Mouse (Mus musculus) myocyte (in vitro differentiated cells): ENCODE measurements at regions not wholly inside any gene's neighbourhood (a gene's known extent, or its start where the extent isn't known, plus 50 kb on each side); places are given as distances from the start of the nearest gene placed in this dataset.

ENCODE experiments used
- H3K27me3 ChIP-seq: one replicate; pipeline ENCODE4 v1.6.1; 2011; ENCODE audit not compliant: control insufficient read depth, insufficient read depth, insufficient read length
- H3K36me3 ChIP-seq: one replicate; pipeline ENCODE4 v1.6.1; 2011; ENCODE audit not compliant: control insufficient read depth, insufficient read depth
- H3K4me2 ChIP-seq: one replicate; pipeline ENCODE4 v1.6.1; 2011; ENCODE audit warnings: low read depth, control low read depth
- H3K4me3 ChIP-seq: one replicate; pipeline ENCODE4 v1.5.1; 2011; ENCODE audit warnings: mild to moderate bottlenecking, control low read depth, moderate library complexity
- H3K79me2 ChIP-seq: one replicate; pipeline ENCODE4 v1.6.1; 2011; ENCODE audit not compliant: control insufficient read depth, insufficient read depth
- H3ac ChIP-seq: one replicate; pipeline ENCODE4 v1.6.1; 2011; ENCODE audit not compliant: control insufficient read depth, insufficient read length
- CEBPB ChIP-seq: IDR thresholded peaks from 2 replicates; pipeline ENCODE4 v1.6.1; 2011; ENCODE audit warnings: mild to moderate bottlenecking, moderate library complexity; ENCODE audit not compliant: poor library complexity, insufficient read depth, severe bottlenecking
- E2F4 ChIP-seq: IDR thresholded peaks from one replicate; pipeline ENCODE4 v1.6.1; 2011; ENCODE audit warnings: mild to moderate bottlenecking, control low read depth, moderate library complexity; ENCODE audit not compliant: insufficient read depth
- MAX ChIP-seq: IDR thresholded peaks from one replicate; pipeline ENCODE4 v1.6.1; 2011; ENCODE audit warnings: low read depth, mild to moderate bottlenecking, control low read depth
- MYOD1 ChIP-seq, 3 experiments: IDR thresholded peaks; one replicate each; pipeline ENCODE4 v1.6.1; 2011; ENCODE audit warnings: control low read depth in 2 of 3, low read depth in 2 of 3, mild to moderate bottlenecking in 2 of 3, moderate library complexity in 1 of 3; ENCODE audit not compliant: insufficient read length in 2 of 3, control insufficient read depth in 1 of 3
- MYOG ChIP-seq, 3 experiments: IDR thresholded peaks; one replicate each; pipeline ENCODE4 v1.6.1; 2011; ENCODE audit warnings: control low read depth in 2 of 3, low read depth in 2 of 3, mild to moderate bottlenecking in 2 of 3; ENCODE audit not compliant: insufficient read length in 2 of 3, control insufficient read depth in 1 of 3, insufficient read depth in 1 of 3
- POLR2A ChIP-seq: IDR thresholded peaks from one replicate; pipeline ENCODE4 v1.6.1; 2011; ENCODE audit warnings: low read depth, mild to moderate bottlenecking, control low read depth, moderate library complexity; ENCODE audit not compliant: insufficient read length
- POLR2AphosphoS2 ChIP-seq: IDR thresholded peaks from one replicate; pipeline ENCODE4 v1.6.1; 2011; ENCODE audit warnings: low read depth, control low read depth; ENCODE audit not compliant: insufficient read length
- REST ChIP-seq: IDR thresholded peaks from one replicate; pipeline ENCODE4 v1.6.1; 2011; ENCODE audit warnings: mild to moderate bottlenecking, control low read depth, moderate library complexity; ENCODE audit not compliant: insufficient read depth, insufficient read length
- SRF ChIP-seq: IDR thresholded peaks from one replicate; pipeline ENCODE4 v1.6.1; 2011; ENCODE audit warnings: low read depth; ENCODE audit not compliant: control insufficient read depth, insufficient read length
- TCF12 ChIP-seq: IDR thresholded peaks from one replicate; pipeline ENCODE4 v1.6.1; 2011; ENCODE audit warnings: mild to moderate bottlenecking, control low read depth; ENCODE audit not compliant: poor library complexity, insufficient read depth, severe bottlenecking
- TCF3 ChIP-seq: IDR thresholded peaks from one replicate; pipeline ENCODE4 v1.6.1; 2011; ENCODE audit warnings: low read depth, control low read depth; ENCODE audit not compliant: insufficient read length
- USF1 ChIP-seq: IDR thresholded peaks from one replicate; pipeline ENCODE4 v1.6.1; 2011; ENCODE audit warnings: low read depth, mild to moderate bottlenecking, control low read depth, moderate library complexity

GRCm38 (mm10) chr12:33652597-33652996, 223.2 kb downstream of the Twistnb start:
- H3ac ChIP-seq, result no peak overlapping the region
- H3K4me2 ChIP-seq, result no peak overlapping the region
- H3K79me2 ChIP-seq, result no peaks in the 10 kb centered on the region
- H3K27me3 ChIP-seq, result no peaks in the 10 kb centered on the region
- no peak overlapping the region for H3K4me3 ChIP-seq
- TF ChIP-seq SRF, result no peak
- no peak for TF ChIP-seq POLR2AphosphoS2
- TF ChIP-seq USF1, result no peak
- no peak for TF ChIP-seq CEBPB
- TF ChIP-seq MYOD1 (IDR thresholded peaks at IDR 0.05; ENCODE audit: control insufficient read depth in 1 of 3, insufficient read length in 2 of 3, low read depth in 2 of 3), result no peak
- TF ChIP-seq MAX, result no peak
- TF ChIP-seq REST, result no peak
- no peaks in the 10 kb centered on the region for H3K36me3 ChIP-seq

GRCm38 (mm10) chr12:33675508-33675907, 246.1 kb downstream of the Twistnb start:
- Histone ChIP-seq H3ac (no peak overlapping the region), H3K4me3 (no peak overlapping the region), H3K27me3 (no peaks in the 10 kb centered on the region), H3K36me3 (no peaks in the 10 kb centered on the region), H3K4me2 (no peak overlapping the region), H3K79me2 (no peaks in the 10 kb centered on the region)
- no peak for TF ChIP-seq SRF
- no peak for TF ChIP-seq MYOD1 (IDR thresholded peaks at IDR 0.05; ENCODE audit: control insufficient read depth in 1 of 3, insufficient read length in 2 of 3, low read depth in 2 of 3)
- no peak for TF ChIP-seq E2F4

GRCm38 (mm10) chr12:33692870-33693269, 235.4 kb upstream of the Ferd3l start:
- H3K36me3 ChIP-seq, result no peaks in the 10 kb centered on the region
- no peak overlapping the region for H3K4me2 ChIP-seq
- TF ChIP-seq POLR2A (no peak), MYOG (IDR thresholded peaks at IDR 0.05; ENCODE audit: control insufficient read depth in 1 of 3, insufficient read depth in 1 of 3, insufficient read length in 2 of 3, low read depth in 2 of 3) (no peak), POLR2AphosphoS2 (no peak), E2F4 (no peak), TCF3 (no peak), SRF (no peak), CEBPB (no peak), TCF12 (no peak), MYOD1 (IDR thresholded peaks at IDR 0.05; ENCODE audit: control insufficient read depth in 1 of 3, insufficient read length in 2 of 3, low read depth in 2 of 3) (no peak), MAX (no peak), REST (no peak), USF1 (no peak)
- H3K4me3 ChIP-seq, result no peak overlapping the region
- no peaks in the 10 kb centered on the region for H3K27me3 ChIP-seq
- no peaks in the 10 kb centered on the region for H3K79me2 ChIP-seq
- H3ac ChIP-seq, result no peak overlapping the region

GRCm38 (mm10) chr12:33714392-33714791, 213.8 kb upstream of the Ferd3l start:
- Histone ChIP-seq H3K79me2 (no peaks in the 10 kb centered on the region), H3K27me3 (no peaks in the 10 kb centered on the region), H3ac (no peak overlapping the region), H3K4me2 (no peak overlapping the region), H3K4me3 (no peak overlapping the region), H3K36me3 (no peaks in the 10 kb centered on the region)
- TF ChIP-seq TCF12 (no peak), TCF3 (no peak), MYOD1 (IDR thresholded peaks at IDR 0.05; ENCODE audit: control insufficient read depth in 1 of 3, insufficient read length in 2 of 3, low read depth in 2 of 3) (no peak), SRF (no peak), MYOG (IDR thresholded peaks at IDR 0.05; ENCODE audit: control insufficient read depth in 1 of 3, insufficient read depth in 1 of 3, insufficient read length in 2 of 3, low read depth in 2 of 3) (no peak), MAX (no peak), USF1 (no peak), POLR2AphosphoS2 (no peak), REST (no peak), CEBPB (no peak)

GRCm38 (mm10) chr12:33715997-33716396, 212.2 kb upstream of the Ferd3l start:
- Histone ChIP-seq H3K79me2 (no peaks in the 10 kb centered on the region), H3K27me3 (no peaks in the 10 kb centered on the region), H3K4me3 (no peak overlapping the region), H3K36me3 (no peaks in the 10 kb centered on the region), H3K4me2 (no peak overlapping the region), H3ac (no peak overlapping the region)
- TF ChIP-seq CEBPB (no peak), TCF12 (no peak), MYOG (IDR thresholded peaks at IDR 0.05; ENCODE audit: control insufficient read depth in 1 of 3, insufficient read depth in 1 of 3, insufficient read length in 2 of 3, low read depth in 2 of 3) (no peak), TCF3 (no peak), POLR2A (no peak), MYOD1 (IDR thresholded peaks at IDR 0.05; ENCODE audit: control insufficient read depth in 1 of 3, insufficient read length in 2 of 3, low read depth in 2 of 3) (no peak), USF1 (no peak), REST (no peak)
